Mouse (Mus musculus): ENCODE results near the gene Pced1a. TPM values are rescaled to one million over a fixed set of nuclear protein-coding genes. Genes with fewer than 3 reads are reported as not detected.

Pced1a gene
- polyA plus RNA-seq, 2 experiments: 13.2 to 57.5 TPM

DNA sequence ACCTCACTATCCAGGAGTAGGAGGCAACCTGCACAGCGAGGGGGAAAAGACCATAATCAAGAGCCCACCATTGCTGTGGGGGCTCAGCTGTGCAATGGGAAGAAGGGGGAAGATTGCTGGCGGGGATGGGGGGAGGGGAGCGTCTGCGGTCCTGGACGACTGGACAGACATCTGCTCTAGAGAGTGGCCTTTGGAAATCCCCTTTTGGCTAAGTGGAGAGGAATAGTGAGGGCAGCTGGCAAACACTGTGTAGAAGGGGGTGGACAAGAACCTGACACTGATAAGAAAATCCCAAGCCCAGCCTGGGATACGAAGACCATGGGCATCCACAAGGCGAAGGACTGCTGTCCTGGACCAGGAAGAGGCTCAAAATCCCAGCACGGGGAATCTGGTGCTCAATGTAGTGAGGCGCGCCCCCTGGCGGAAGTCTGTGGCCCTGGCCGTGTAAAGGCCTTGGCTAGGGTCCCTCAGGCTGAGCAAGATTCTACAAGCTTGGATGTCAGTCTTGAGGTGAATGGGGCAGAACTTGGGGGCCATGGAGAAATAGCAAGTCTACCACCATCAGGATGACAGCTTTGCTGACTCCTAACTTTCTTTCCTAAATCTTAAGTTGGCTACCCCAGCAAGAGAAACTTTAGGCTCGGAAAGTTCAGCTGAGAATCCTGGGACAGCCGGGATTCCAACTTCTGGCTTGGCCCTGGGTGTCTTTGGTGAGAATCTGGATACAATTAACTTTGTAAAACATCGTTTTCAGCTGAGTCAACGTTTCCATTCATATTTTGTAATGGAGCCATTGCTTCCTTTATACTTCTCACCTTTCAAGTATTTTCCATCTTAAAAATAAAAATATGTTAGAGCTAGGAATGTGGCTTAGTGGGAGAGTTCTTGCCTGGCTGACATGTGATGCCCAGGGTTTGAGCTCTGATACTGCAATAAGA lies 12.7 kb downstream of the Pced1a start:
- Histone ChIP-seq H3K36me3 (ENCODE audit: control insufficient read depth, insufficient read depth, low read length) (0 out of 2 replicates have a peak, but pooled peaks cover 5% of the 10 kb centered on the region), H3K9ac (ENCODE audit: low read depth, low read length, severe bottlenecking) (no peak overlapping the region), H3K4me2 (replicated peaks; ENCODE audit: low read depth, low read length, severe bottlenecking) (no peak overlapping the region), H3K27ac (replicated peaks; ENCODE audit: low read depth, low read length) (peak overlapping the region; percentile 11), H3K9me3 (ENCODE audit: control insufficient read depth, low read length) (no peaks in the 10 kb centered on the region), H3K4me1 (ENCODE audit: control insufficient read depth, insufficient read depth, low read length) (peaks cover 31% of the 10 kb centered on the region), H3K27me3 (ENCODE audit: control insufficient read depth, insufficient read depth, low read length) (no peaks in the 10 kb centered on the region), H3K4me3 (replicated peaks; ENCODE audit: low read length) (no peak overlapping the region)
- 34% methylated on average over 16 of the region's 16 CpGs for WGBS
- DNase-seq (ENCODE audit: low spot score): peak; percentile 87
- ATAC-seq (ENCODE audit: low FRiP score, low read depth): peak; percentile 72
- no peak for TF ChIP-seq POLR2A (IDR thresholded peaks at IDR 0.05; ENCODE audit: borderline replicate concordance, extremely low read depth, insufficient read depth, insufficient read length)

- Histone ChIP-seq H3K36me3 (ENCODE audit: control insufficient read depth, insufficient read depth, low read length) (no peaks in the 10 kb centered on the region), H3K4me1 (ENCODE audit: control insufficient read depth, insufficient read depth, low read length) (peaks cover 31% of the 10 kb centered on the region), H3K9ac (ENCODE audit: low read depth, low read length, severe bottlenecking) (no peak overlapping the region), H3K4me3 (replicated peaks; ENCODE audit: low read length) (no peak overlapping the region), H3K4me2 (replicated peaks; ENCODE audit: low read depth, low read length, severe bottlenecking) (no peak overlapping the region), H3K9me3 (ENCODE audit: control insufficient read depth, low read length) (no peaks in the 10 kb centered on the region), H3K27me3 (ENCODE audit: control insufficient read depth, insufficient read depth, low read length) (no peaks in the 10 kb centered on the region), H3K27ac (replicated peaks; ENCODE audit: low read depth, low read length) (peak overlapping the region; percentile 53; the same call in 1 of the 2 replicates)
- DNase-seq (ENCODE audit: low spot score) (peak; percentile 85), ATAC-seq (ENCODE audit: low FRiP score, low read depth) (peak; percentile 69; the same call in 1 of the 2 replicates)
- no peak for TF ChIP-seq POLR2A (IDR thresholded peaks at IDR 0.05; ENCODE audit: borderline replicate concordance, extremely low read depth, insufficient read depth, insufficient read length)
- WGBS: 9% methylated on average over 6 of the region's 6 CpGs
These were observed 16.3 kb downstream of the Pced1a start for GRCm38 (mm10) chr2:130408194-130408593.

GRCm38 (mm10) chr2:130406178-130406577 lies 18.3 kb downstream of the Pced1a start, which contains the start of gene Tmem239:
Gene Tmem239, plus strand, starts transcription at chr2:130406478.
- no peaks in the 10 kb centered on the region for H3K36me3 ChIP-seq (ENCODE audit: control insufficient read depth, insufficient read depth, low read length)
- ATAC-seq (ENCODE audit: low FRiP score, low read depth) (no peak), DNase-seq (ENCODE audit: low spot score) (no peak)
- H3K4me2 ChIP-seq (replicated peaks; ENCODE audit: low read depth, low read length, severe bottlenecking): no peak within 1 kb of the TSS
- no peaks in the 10 kb centered on the region for H3K27me3 ChIP-seq (ENCODE audit: control insufficient read depth, insufficient read depth, low read length)
- H3K9me3 ChIP-seq (ENCODE audit: control insufficient read depth, low read length): no peaks in the 10 kb centered on the region
- H3K27ac ChIP-seq (replicated peaks; ENCODE audit: low read depth, low read length): no peak within 1 kb of the TSS
- peaks cover 26% of the 10 kb centered on the region for H3K4me1 ChIP-seq (ENCODE audit: control insufficient read depth, insufficient read depth, low read length)
- WGBS: 79% methylated on average over 2 of the region's 2 CpGs
- H3K4me3 ChIP-seq (replicated peaks; ENCODE audit: low read length): no peak within 1 kb of the TSS
- no peak for TF ChIP-seq POLR2A (IDR thresholded peaks at IDR 0.05; ENCODE audit: borderline replicate concordance, extremely low read depth, insufficient read depth, insufficient read length)
- no peak within 1 kb of the TSS for H3K9ac ChIP-seq (ENCODE audit: low read depth, low read length, severe bottlenecking)

GRCm38 (mm10) chr2:130404939-130405338 lies 19.6 kb downstream of the Pced1a start, which contains the start of the genes Gm28372 and 1700020A23Rik:
Gene Gm28372, plus strand, starts transcription at chr2:130405239.
Gene 1700020A23Rik, plus strand, starts transcription at chr2:130405259.
- Histone ChIP-seq H3K36me3 (ENCODE audit: control insufficient read depth, insufficient read depth, low read length) (no peaks in the 10 kb centered on the region), H3K27me3 (ENCODE audit: control insufficient read depth, insufficient read depth, low read length) (no peaks in the 10 kb centered on the region), H3K27ac (replicated peaks; ENCODE audit: low read depth, low read length) (no peak within 1 kb of the TSS), H3K4me1 (ENCODE audit: control insufficient read depth, insufficient read depth, low read length) (peaks cover 30% of the 10 kb centered on the region), H3K9ac (ENCODE audit: low read depth, low read length, severe bottlenecking) (no peak within 1 kb of the TSS), H3K9me3 (ENCODE audit: control insufficient read depth, low read length) (no peaks in the 10 kb centered on the region), H3K4me2 (replicated peaks; ENCODE audit: low read depth, low read length, severe bottlenecking) (no peak within 1 kb of the TSS), H3K4me3 (replicated peaks; ENCODE audit: low read length) (no peak within 1 kb of the TSS)
- 92% methylated on average over 1 of the region's 1 CpGs for WGBS
- no peak for TF ChIP-seq POLR2A (IDR thresholded peaks at IDR 0.05; ENCODE audit: borderline replicate concordance, extremely low read depth, insufficient read depth, insufficient read length)
- no peak for ATAC-seq (ENCODE audit: low FRiP score, low read depth)
- no peak for DNase-seq (ENCODE audit: low spot score)

DNA sequence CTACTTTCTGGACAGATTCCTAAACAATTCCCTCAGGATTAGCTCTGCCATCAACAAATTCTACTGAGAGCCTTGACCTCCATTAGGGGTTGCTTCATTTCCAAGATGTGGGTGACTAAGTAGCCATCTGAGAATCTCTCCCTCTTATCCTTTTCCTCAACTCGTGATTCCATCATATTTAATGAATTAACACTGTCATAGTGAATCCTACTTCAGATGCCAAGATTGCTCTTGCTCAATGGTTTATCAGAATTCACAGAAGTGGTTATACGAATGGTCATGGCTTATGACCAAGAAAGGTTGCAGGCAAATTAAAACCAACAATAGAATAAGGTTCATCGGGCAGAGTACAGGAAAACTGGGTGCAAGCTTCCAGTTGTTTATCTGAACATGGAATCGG lies 22.6 kb downstream of the Pced1a start:
- Histone ChIP-seq H3K36me3 (ENCODE audit: control insufficient read depth, insufficient read depth, low read length) (no peaks in the 10 kb centered on the region), H3K27ac (replicated peaks; ENCODE audit: low read depth, low read length) (no peak overlapping the region), H3K27me3 (ENCODE audit: control insufficient read depth, insufficient read depth, low read length) (no peaks in the 10 kb centered on the region), H3K4me3 (replicated peaks; ENCODE audit: low read length) (no peak overlapping the region), H3K4me1 (ENCODE audit: control insufficient read depth, insufficient read depth, low read length) (peaks cover 16% of the 10 kb centered on the region), H3K4me2 (replicated peaks; ENCODE audit: low read depth, low read length, severe bottlenecking) (no peak overlapping the region), H3K9ac (ENCODE audit: low read depth, low read length, severe bottlenecking) (no peak overlapping the region), H3K9me3 (ENCODE audit: control insufficient read depth, low read length) (no peaks in the 10 kb centered on the region)
- TF ChIP-seq POLR2A (IDR thresholded peaks at IDR 0.05; ENCODE audit: borderline replicate concordance, extremely low read depth, insufficient read depth, insufficient read length): no peak
- DNase-seq (ENCODE audit: low spot score): no peak
- WGBS: 83% methylated on average over 4 of the region's 4 CpGs
- ATAC-seq (ENCODE audit: low FRiP score, low read depth): no peak

Measured in limb, embryonic 14.5 days (tissue).